Mouse (Mus musculus) hindbrain, embryonic 12.5 days (tissue): ENCODE measurements around the gene Lipt2. TPM values are rescaled to one million over a fixed set of nuclear protein-coding genes. Genes with fewer than 3 reads are reported as not detected.
A peak's percentile ranks its signal among the peaks of the same experiment; 100 is the strongest.

Experiments
- ATAC-seq: fragments of 200-750 bp; cut with Nextera tagmentation; 2 replicates; pipeline ENCODE4 v1.8.0; 2017; ENCODE audit warnings: moderate TSS enrichment; ENCODE audit not compliant: low FRiP score
- H3K27ac ChIP-seq: fragments of 300-500 bp; sonication (generic); 2 replicates; pipeline ENCODE4 v1.5.1; 2016; ENCODE audit warnings: mild to moderate bottlenecking
- H3K27me3 ChIP-seq: fragments of 300-500 bp; sonication (generic); 2 replicates; pipeline ENCODE4 v1.6.1; 2016; ENCODE audit warnings: mild to moderate bottlenecking
- H3K36me3 ChIP-seq: fragments of 300-500 bp; sonication (generic); 2 replicates; pipeline ENCODE4 v1.6.1; 2016; ENCODE audit warnings: mild to moderate bottlenecking
- H3K4me1 ChIP-seq: fragments of 300-500 bp; sonication (generic); 2 replicates; pipeline ENCODE4 v1.6.1; 2016
- H3K4me2 ChIP-seq: fragments of 300-500 bp; sonication (generic); replicated peaks from 2 replicates; pipeline ENCODE4 v1.6.1; 2016; ENCODE audit warnings: mild to moderate bottlenecking
- H3K4me3 ChIP-seq: fragments of 300-500 bp; sonication (generic); 2 replicates; pipeline ENCODE4 v1.5.1; 2016; ENCODE audit warnings: mild to moderate bottlenecking
- H3K9ac ChIP-seq: fragments of 300-500 bp; sonication (generic); 2 replicates; pipeline ENCODE4 v1.6.1; 2016; ENCODE audit warnings: mild to moderate bottlenecking, moderate library complexity
- H3K9me3 ChIP-seq: fragments of 300-500 bp; sonication (generic); replicated peaks from 2 replicates; pipeline ENCODE4 v1.6.1; 2016; ENCODE audit warnings: mild to moderate bottlenecking
- WGBS: fragments of 180-500 bp; shearing (Covaris S2); methylation state at CpG from one replicate; pipeline ENCODE4 v1.1.7; 2016; 5-methylcytosine and 5-hydroxymethylcytosine counted together
- polyA plus RNA-seq: library from polyadenylated mRNA; unstranded; fragments of >200 nt; fragmentation: Nextera tagmentation; extraction: Ambion mirVana; gene quantifications from 2 replicates; pipeline ENCODE4 v1.2.1, GENCODE M21; 2016

Gene Lipt2
- polyA plus RNA-seq, 1 experiment from 2014 or later = 17.9 TPM

GRCm38 (mm10) chr7:100178016-100178890 lies 19.2 kb downstream of the Lipt2 start:
- Histone ChIP-seq H3K9me3 (no peaks in the 10 kb centered on the region), H3K4me1 (peaks cover 12% of the 10 kb centered on the region), H3K4me3 (peak overlapping the region; percentile 34), H3K27me3 (peaks cover 61% of the 10 kb centered on the region), H3K27ac (no peak overlapping the region), H3K4me2 (peak overlapping the region; percentile 64), H3K36me3 (no peaks in the 10 kb centered on the region), H3K9ac (no peak overlapping the region)
- ATAC-seq = peak; percentile 61; the same call in 1 of the 2 replicates
- WGBS = 10% methylated on average over 30 of the region's 30 CpGs

- Histone ChIP-seq H3K4me2 (peak overlapping the region; percentile 64), H3K4me3 (peak overlapping the region; percentile 34), H3K9ac (no peak overlapping the region), H3K36me3 (no peaks in the 10 kb centered on the region), H3K4me1 (peaks cover 12% of the 10 kb centered on the region), H3K9me3 (no peaks in the 10 kb centered on the region), H3K27ac (no peak overlapping the region), H3K27me3 (peaks cover 61% of the 10 kb centered on the region)
- ATAC-seq = no peak
- 3% methylated on average over 15 of the region's 15 CpGs for WGBS
These were observed 19.8 kb downstream of the Lipt2 start for GRCm38 (mm10) chr7:100178891-100179233.

GRCm38 (mm10) chr7:100179394-100179793 lies 20.3 kb downstream of the Lipt2 start:
- Histone ChIP-seq H3K9ac (no peak overlapping the region), H3K4me3 (peak overlapping the region; percentile 34; the same call in 1 of the 2 replicates), H3K4me2 (peak overlapping the region; percentile 64), H3K36me3 (no peaks in the 10 kb centered on the region), H3K4me1 (peaks cover 12% of the 10 kb centered on the region), H3K27ac (no peak overlapping the region), H3K27me3 (peaks cover 61% of the 10 kb centered on the region), H3K9me3 (no peaks in the 10 kb centered on the region)
- ATAC-seq = no peak
- WGBS = 70% methylated on average over 7 of the region's 7 CpGs

GRCm38 (mm10) chr7:100179836-100180407 lies 20.8 kb downstream of the Lipt2 start:
- Histone ChIP-seq H3K27ac (no peak overlapping the region), H3K27me3 (peaks cover 61% of the 10 kb centered on the region), H3K9ac (no peak overlapping the region), H3K4me2 (no peak overlapping the region), H3K36me3 (no peaks in the 10 kb centered on the region), H3K4me1 (peaks cover 12% of the 10 kb centered on the region), H3K4me3 (no peak overlapping the region), H3K9me3 (no peaks in the 10 kb centered on the region)
- WGBS = 77% methylated on average over 7 of the region's 7 CpGs
- no peak for ATAC-seq

GRCm38 (mm10) chr7:100181176-100181575 lies 22.1 kb downstream of the Lipt2 start:
- Histone ChIP-seq H3K36me3 (no peaks in the 10 kb centered on the region), H3K4me3 (no peak overlapping the region), H3K4me2 (no peak overlapping the region), H3K27ac (no peak overlapping the region), H3K9ac (no peak overlapping the region), H3K27me3 (peaks cover 53% of the 10 kb centered on the region), H3K4me1 (peaks cover 12% of the 10 kb centered on the region), H3K9me3 (no peaks in the 10 kb centered on the region)
- ATAC-seq = no peak
- 76% methylated on average over 2 of the region's 2 CpGs for WGBS

GRCm38 (mm10) chr7:100181614-100182013 lies 22.5 kb downstream of the Lipt2 start:
- no peak overlapping the region for H3K4me3 ChIP-seq
- H3K9ac ChIP-seq = no peak overlapping the region
- 72% methylated on average over 3 of the region's 3 CpGs for WGBS
- H3K36me3 ChIP-seq = no peaks in the 10 kb centered on the region
- H3K9me3 ChIP-seq = no peaks in the 10 kb centered on the region
- H3K4me1 ChIP-seq = peaks cover 12% of the 10 kb centered on the region
- no peak overlapping the region for H3K4me2 ChIP-seq
- no peak overlapping the region for H3K27ac ChIP-seq
- ATAC-seq = no peak
- H3K27me3 ChIP-seq = peaks cover 50% of the 10 kb centered on the region

GRCm38 (mm10) chr7:100182388-100182787 lies 23.3 kb downstream of the Lipt2 start:
- H3K27me3 ChIP-seq = peaks cover 43% of the 10 kb centered on the region
- peaks cover 12% of the 10 kb centered on the region for H3K4me1 ChIP-seq
- H3K36me3 ChIP-seq = no peaks in the 10 kb centered on the region
- H3K27ac ChIP-seq = no peak overlapping the region
- H3K4me2 ChIP-seq = no peak overlapping the region
- no peaks in the 10 kb centered on the region for H3K9me3 ChIP-seq
- 79% methylated on average over 3 of the region's 3 CpGs for WGBS
- no peak overlapping the region for H3K4me3 ChIP-seq
- H3K9ac ChIP-seq = no peak overlapping the region
- ATAC-seq = no peak

GRCm38 (mm10) chr7:100187601-100188000 lies 28.5 kb downstream of the Lipt2 start:
- H3K36me3 ChIP-seq = no peaks in the 10 kb centered on the region
- 24% methylated on average over 7 of the region's 7 CpGs for WGBS
- peaks cover 7% of the 10 kb centered on the region for H3K27me3 ChIP-seq
- H3K9me3 ChIP-seq = no peaks in the 10 kb centered on the region
- H3K27ac ChIP-seq = no peak overlapping the region
- H3K4me1 ChIP-seq = no peaks in the 10 kb centered on the region
- no peak for ATAC-seq
- H3K9ac ChIP-seq = no peak overlapping the region
- no peak overlapping the region for H3K4me2 ChIP-seq
- H3K4me3 ChIP-seq = no peak overlapping the region

- no peak for ATAC-seq
- Histone ChIP-seq H3K4me2 (no peak overlapping the region), H3K36me3 (no peaks in the 10 kb centered on the region), H3K9me3 (no peaks in the 10 kb centered on the region), H3K4me1 (no peaks in the 10 kb centered on the region), H3K4me3 (no peak overlapping the region), H3K27ac (no peak overlapping the region), H3K27me3 (peaks cover 7% of the 10 kb centered on the region), H3K9ac (no peak overlapping the region)
- 44% methylated on average over 4 of the region's 4 CpGs for WGBS
These were observed 31.1 kb downstream of the Lipt2 start for GRCm38 (mm10) chr7:100190167-100190566.

- H3K4me2 ChIP-seq = no peak overlapping the region
- H3K4me3 ChIP-seq = no peak overlapping the region
- 5% methylated on average over 4 of the region's 4 CpGs for WGBS
- no peak overlapping the region for H3K27ac ChIP-seq
- ATAC-seq = peak; percentile 43; the same call in 1 of the 2 replicates
- H3K9me3 ChIP-seq = no peaks in the 10 kb centered on the region
- no peaks in the 10 kb centered on the region for H3K4me1 ChIP-seq
- no peak overlapping the region for H3K9ac ChIP-seq
- H3K27me3 ChIP-seq = peaks cover 7% of the 10 kb centered on the region
- H3K36me3 ChIP-seq = no peaks in the 10 kb centered on the region
These were observed 31.7 kb downstream of the Lipt2 start for GRCm38 (mm10) chr7:100190778-100191177.

GRCm38 (mm10) chr7:100201191-100201590 lies 42.1 kb downstream of the Lipt2 start:
- Histone ChIP-seq H3K4me3 (no peak overlapping the region), H3K27me3 (no peaks in the 10 kb centered on the region), H3K4me1 (no peaks in the 10 kb centered on the region), H3K9me3 (no peaks in the 10 kb centered on the region), H3K27ac (no peak overlapping the region), H3K36me3 (no peaks in the 10 kb centered on the region), H3K9ac (no peak overlapping the region), H3K4me2 (no peak overlapping the region)
- no peak for ATAC-seq
- 92% methylated on average over 3 of the region's 3 CpGs for WGBS

- WGBS = 74% methylated on average over 3 of the region's 3 CpGs
- H3K36me3 ChIP-seq = no peaks in the 10 kb centered on the region
- no peak overlapping the region for H3K4me3 ChIP-seq
- H3K4me1 ChIP-seq = no peaks in the 10 kb centered on the region
- H3K9me3 ChIP-seq = no peaks in the 10 kb centered on the region
- no peak overlapping the region for H3K9ac ChIP-seq
- no peak for ATAC-seq
- H3K4me2 ChIP-seq = no peak overlapping the region
- H3K27me3 ChIP-seq = no peaks in the 10 kb centered on the region
- H3K27ac ChIP-seq = no peak overlapping the region
These were observed 44.5 kb downstream of the Lipt2 start for GRCm38 (mm10) chr7:100203616-100204015.

GRCm38 (mm10) chr7:100204871-100205270 lies 45.8 kb downstream of the Lipt2 start:
- Histone ChIP-seq H3K9ac (no peak overlapping the region), H3K9me3 (no peaks in the 10 kb centered on the region), H3K27ac (no peak overlapping the region), H3K4me2 (no peak overlapping the region), H3K4me3 (no peak overlapping the region), H3K27me3 (no peaks in the 10 kb centered on the region), H3K4me1 (no peaks in the 10 kb centered on the region), H3K36me3 (no peaks in the 10 kb centered on the region)
- no peak for ATAC-seq
- 74% methylated on average over 6 of the region's 6 CpGs for WGBS
